Mouse (Mus musculus) neutrophil, adult 5-6 weeks (primary cell): Measurements from ENCODE around the gene Git1. TPM values are rescaled to one million over a fixed set of nuclear protein-coding genes. Genes with fewer than 3 reads are reported as not detected.

ENCODE experiments used
- total RNA-seq: library from RNA; stranded (forward); fragments of 200-1000 nt; gene quantifications from 2 replicates; pipeline ENCODE4 v1.2.3, GENCODE M21; 2017

Git1 gene
- total RNA-seq, 1 experiment from 2014 or later, result 22.3 TPM

Other genes starting within 250 kb of the Git1 start
- gene Coro6, start 31.2 kb upstream of the Git1 start, total RNA-seq, result 0.37 and 0.70 TPM in 2 replicates
- 0.25 TPM in 1 of 2 replicates, not detected in the other for gene Ankrd13b, start 3.9 kb upstream of the Git1 start, total RNA-seq
- 13.8 and 16.1 TPM in 2 replicates for gene Abhd15, start 21.6 kb downstream of the Git1 start, total RNA-seq
- gene Trp53i13, start 22.4 kb downstream of the Git1 start, total RNA-seq, result 4.1 and 7.6 TPM in 2 replicates
- gene Gm10392, start 25.6 kb downstream of the Git1 start, total RNA-seq, result 0.81 and 1.8 TPM in 2 replicates
- gene Taok1, start 114.3 kb downstream of the Git1 start, total RNA-seq, result 84.1 and 92.2 TPM in 2 replicates
- gene Nufip2, start 192.6 kb downstream of the Git1 start, total RNA-seq, result 176 and 178 TPM in 2 replicates
- gene Cryba1, start 231.7 kb downstream of the Git1 start, total RNA-seq, result not detected in 2 replicates